Mouse (Mus musculus) midbrain, embryonic 16.5 days (tissue): ENCODE results near the gene Defb11. TPM values are rescaled to one million over a fixed set of nuclear protein-coding genes. Genes with fewer than 3 reads are reported as not detected.
"Not testable (repeated sequence)": the region's sequence is repeated elsewhere in the genome, so short reads cannot be mapped to it uniquely, and the experiment has no call there.

Source experiments
- ATAC-seq: fragments of 200-750 bp; cut with Nextera tagmentation; 2 replicates; pipeline ENCODE4 v1.8.0; 2017; ENCODE audit warnings: moderate TSS enrichment
- H3K27ac ChIP-seq: fragments of 300-500 bp; sonication (generic); 2 replicates; pipeline ENCODE4 v1.5.1; 2014; ENCODE audit warnings: mild to moderate bottlenecking, low read length, mixed read lengths
- H3K27me3 ChIP-seq: fragments of 300-500 bp; sonication (generic); 2 replicates; pipeline ENCODE4 v1.6.1; 2014; ENCODE audit warnings: low read depth, low read length, mixed read lengths; ENCODE audit not compliant: control insufficient read depth, insufficient read depth
- H3K36me3 ChIP-seq: fragments of 300-500 bp; sonication (generic); 2 replicates; pipeline ENCODE4 v1.6.1; 2014; ENCODE audit warnings: mild to moderate bottlenecking, low read length, moderate library complexity, mixed read lengths; ENCODE audit not compliant: control insufficient read depth, insufficient read depth
- H3K4me1 ChIP-seq: fragments of 300-500 bp; sonication (generic); 2 replicates; pipeline ENCODE4 v1.6.1; 2014; ENCODE audit warnings: mild to moderate bottlenecking, low read length, mixed read lengths; ENCODE audit not compliant: control insufficient read depth, insufficient read depth
- H3K4me2 ChIP-seq: fragments of 300-500 bp; sonication (generic); 2 replicates; pipeline ENCODE4 v1.6.1; 2014; ENCODE audit warnings: mild to moderate bottlenecking, low read length, mixed read lengths
- H3K4me3 ChIP-seq: fragments of 300-500 bp; sonication (generic); 2 replicates; pipeline ENCODE4 v1.5.1; 2014; ENCODE audit warnings: low read depth, mild to moderate bottlenecking, low read length, moderate library complexity, mixed read lengths
- H3K9ac ChIP-seq: fragments of 300-500 bp; sonication (generic); 2 replicates; pipeline ENCODE4 v1.6.1; 2014; ENCODE audit warnings: low read depth, low read length, mixed read lengths
- H3K9me3 ChIP-seq: fragments of 300-500 bp; sonication (generic); replicated peaks from 2 replicates; pipeline ENCODE4 v1.6.1; 2014; ENCODE audit warnings: mild to moderate bottlenecking, low read length, mixed read lengths; ENCODE audit not compliant: control insufficient read depth, poor library complexity, severe bottlenecking
- WGBS: fragments of 180-500 bp; shearing (Covaris S2); extraction: QIAGEN DNeasy Blood & Tissue Kit; methylation state at CpG from one replicate; pipeline ENCODE4 v1.1.7; 2014; 5-methylcytosine and 5-hydroxymethylcytosine counted together
- polyA plus RNA-seq: library from polyadenylated mRNA; unstranded; fragments of >200 nt; fragmentation: Nextera tagmentation; extraction: Ambion mirVana; gene quantifications from 2 replicates; pipeline ENCODE4 v1.2.1, GENCODE M21; 2015

Defb11 gene
- 5.6 and 10.9 TPM in 2 replicates for polyA plus RNA-seq

- not testable (repeated sequence) for H3K4me2 ChIP-seq, H3K9ac ChIP-seq, H3K9me3 ChIP-seq, H3K27ac ChIP-seq, H3K4me3 ChIP-seq, H3K4me1 ChIP-seq, H3K27me3 ChIP-seq, H3K36me3 ChIP-seq
- ATAC-seq, result peak; percentile 54
Measured at GRCm38 (mm10) chr8:21906290-21906689, at the start of gene Defb11. TSS of gene Defb11 (minus strand) at chr8:21906412.

- H3K27ac ChIP-seq, result no peak overlapping the region
- H3K4me3 ChIP-seq, result no peak overlapping the region
- H3K9ac ChIP-seq, result no peak overlapping the region
- H3K27me3 ChIP-seq, result no peaks in the 10 kb centered on the region
- H3K4me1 ChIP-seq, result no peaks in the 10 kb centered on the region
- H3K9me3 ChIP-seq, result no peaks in the 10 kb centered on the region
- ATAC-seq, result no peak
- H3K4me2 ChIP-seq, result no peak overlapping the region
- 6% methylated on average over 9 of the region's 9 CpGs for WGBS
- no peaks in the 10 kb centered on the region for H3K36me3 ChIP-seq
Measured at GRCm38 (mm10) chr8:21955321-21955720, 49.1 kb upstream of the Defb11 start.

- WGBS, result 53% methylated on average over 9 of the region's 9 CpGs
- Histone ChIP-seq H3K9me3 (no peaks in the 10 kb centered on the region), H3K4me1 (no peaks in the 10 kb centered on the region), H3K36me3 (no peaks in the 10 kb centered on the region), H3K27ac (no peak overlapping the region), H3K4me3 (no peak overlapping the region), H3K4me2 (no peak overlapping the region), H3K9ac (no peak overlapping the region), H3K27me3 (no peaks in the 10 kb centered on the region)
- no peak for ATAC-seq
Measured at GRCm38 (mm10) chr8:21947311-21948017, 41.3 kb upstream of the Defb11 start.

- Histone ChIP-seq H3K4me1 (no peaks in the 10 kb centered on the region), H3K27me3 (no peaks in the 10 kb centered on the region), H3K9me3 (no peaks in the 10 kb centered on the region), H3K4me3 (no peak within 1 kb of the TSS), H3K4me2 (no peak within 1 kb of the TSS), H3K27ac (no peak within 1 kb of the TSS), H3K36me3 (no peaks in the 10 kb centered on the region), H3K9ac (no peak within 1 kb of the TSS)
- ATAC-seq, result no peak
- WGBS, result 76% methylated on average over 6 of the region's 6 CpGs
Measured at GRCm38 (mm10) chr8:21946462-21946861, 40.2 kb upstream of the Defb11 start, which contains the start of gene Defb13. TSS of gene Defb13 (plus strand) at chr8:21946762.

GRCm38 (mm10) chr8:21938052-21938451, 31.8 kb upstream of the Defb11 start, which contains the start of gene Defb35:
TSS of gene Defb35 (plus strand) at chr8:21938352.
- not testable (repeated sequence) for H3K4me2 ChIP-seq, H3K9ac ChIP-seq, H3K9me3 ChIP-seq, H3K27me3 ChIP-seq, H3K4me1 ChIP-seq, ATAC-seq, H3K4me3 ChIP-seq, H3K36me3 ChIP-seq, H3K27ac ChIP-seq
- 87% methylated on average over 4 of the region's 4 CpGs for WGBS

- Histone ChIP-seq H3K4me3 (no peak within 1 kb of the TSS), H3K27me3 (no peaks in the 10 kb centered on the region), H3K36me3 (no peaks in the 10 kb centered on the region), H3K4me2 (no peak within 1 kb of the TSS), H3K27ac (no peak within 1 kb of the TSS), H3K9me3 (no peaks in the 10 kb centered on the region), H3K9ac (no peak within 1 kb of the TSS), H3K4me1 (no peaks in the 10 kb centered on the region)
- WGBS, result 94% methylated on average over 6 of the region's 6 CpGs
- ATAC-seq, result no peak
Measured at GRCm38 (mm10) chr8:21932610-21933009, 26.4 kb upstream of the Defb11 start, which contains the start of gene Defb15. TSS of gene Defb15 (minus strand) at chr8:21932710.

- not testable (repeated sequence) for H3K9me3 ChIP-seq, H3K4me2 ChIP-seq, H3K27ac ChIP-seq, H3K36me3 ChIP-seq, ATAC-seq, H3K4me3 ChIP-seq, H3K4me1 ChIP-seq, H3K27me3 ChIP-seq, H3K9ac ChIP-seq
- WGBS, result 34% methylated on average over 3 of the region's 3 CpGs
Measured at GRCm38 (mm10) chr8:21930754-21931153, 24.5 kb upstream of the Defb11 start.

- Histone ChIP-seq H3K4me1 (no peaks in the 10 kb centered on the region), H3K4me3 (no peak overlapping the region), H3K27me3 (no peaks in the 10 kb centered on the region), H3K27ac (no peak overlapping the region), H3K36me3 (no peaks in the 10 kb centered on the region), H3K9ac (no peak overlapping the region), H3K9me3 (no peaks in the 10 kb centered on the region), H3K4me2 (no peak overlapping the region)
- ATAC-seq, result no peak
- 92% methylated on average over 3 of the region's 3 CpGs for WGBS
Measured at GRCm38 (mm10) chr8:21915625-21916024, 9.4 kb upstream of the Defb11 start.

- no peak for ATAC-seq
- H3K27ac ChIP-seq, result no peak overlapping the region
- no peak overlapping the region for H3K9ac ChIP-seq
- no peaks in the 10 kb centered on the region for H3K9me3 ChIP-seq
- H3K4me2 ChIP-seq, result no peak overlapping the region
- 20% methylated on average over 2 of the region's 2 CpGs for WGBS
- H3K27me3 ChIP-seq, result no peaks in the 10 kb centered on the region
- H3K4me1 ChIP-seq, result no peaks in the 10 kb centered on the region
- no peaks in the 10 kb centered on the region for H3K36me3 ChIP-seq
- no peak overlapping the region for H3K4me3 ChIP-seq
Measured at GRCm38 (mm10) chr8:21912554-21912953, 6.3 kb upstream of the Defb11 start.
